Mouse (Mus musculus) hindlimb bud, embryonic 11.5 days (tissue): ENCODE data around the gene Map2k5.

Experiments used
- DNase-seq: peaks from one replicate; pipeline ENCODE4 v3.0.0-alpha.2; 2012; ENCODE audit warnings: low read depth, low spot score; ENCODE audit errors: extremely low spot score

Map2k5 gene

DNA sequence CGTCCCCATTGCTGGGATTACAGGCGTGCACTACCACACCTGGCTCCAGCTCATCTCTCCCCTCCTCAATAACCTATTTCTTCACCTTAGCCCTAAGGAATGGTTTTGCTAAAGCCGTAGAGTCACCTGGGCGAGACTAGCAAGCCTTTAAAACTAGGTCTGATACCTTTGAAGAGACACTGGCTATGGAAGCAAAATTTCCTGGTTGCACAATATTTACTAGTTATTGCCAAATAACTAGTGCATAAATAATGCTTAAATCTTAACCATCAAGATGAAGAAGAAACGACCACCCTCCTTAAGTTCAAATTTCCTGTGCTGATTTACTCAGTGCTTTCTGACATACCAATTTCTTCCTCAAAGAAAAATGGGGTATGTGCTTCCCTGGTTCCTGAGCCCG is 244.0 kb downstream of the Map2k5 start:
- no peak for DNase-seq

DNA sequence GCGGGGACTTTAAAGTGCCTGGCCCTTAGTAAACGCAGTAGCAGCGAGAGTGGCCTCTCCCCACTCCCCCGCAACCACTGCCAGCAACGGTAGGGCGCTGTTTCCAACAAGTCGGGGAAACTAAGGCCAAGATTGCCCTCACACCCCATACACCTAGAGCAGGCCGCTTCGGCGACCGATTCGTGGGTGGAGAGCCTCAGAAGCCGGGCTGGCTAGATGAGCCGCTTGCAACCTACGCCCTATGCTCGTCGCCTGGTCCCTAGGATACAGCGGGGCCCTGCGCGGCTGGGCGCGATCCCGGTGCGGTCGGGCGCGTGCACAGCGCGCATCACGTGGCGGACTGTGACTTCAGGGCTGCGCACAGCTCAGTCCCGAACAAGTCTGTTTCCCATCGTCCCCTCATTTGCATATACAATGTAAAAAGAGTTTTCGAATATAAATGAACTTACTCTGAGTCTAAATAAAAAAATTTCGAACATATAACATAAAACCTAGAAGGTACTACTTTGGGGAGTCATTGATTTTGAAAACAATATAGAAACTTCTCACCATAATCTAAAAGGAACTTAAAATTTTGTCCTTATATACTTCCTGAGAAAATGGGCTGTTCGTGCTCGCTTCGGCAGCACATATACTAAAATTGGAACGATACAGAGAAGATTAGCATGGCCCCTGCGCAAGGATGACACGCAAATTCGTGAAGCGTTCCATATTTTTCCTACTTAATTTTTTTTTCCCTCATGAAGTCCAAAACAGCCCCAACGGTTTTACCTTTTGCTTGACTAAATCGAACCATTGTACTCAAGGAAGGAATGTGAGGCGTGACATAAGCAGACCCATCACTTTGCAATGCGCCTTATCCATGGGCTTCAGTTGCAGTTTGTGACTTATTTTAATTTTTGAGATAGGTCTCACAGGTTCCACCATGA is 244.8 kb downstream of the Map2k5 start:
- no peak for DNase-seq

DNA sequence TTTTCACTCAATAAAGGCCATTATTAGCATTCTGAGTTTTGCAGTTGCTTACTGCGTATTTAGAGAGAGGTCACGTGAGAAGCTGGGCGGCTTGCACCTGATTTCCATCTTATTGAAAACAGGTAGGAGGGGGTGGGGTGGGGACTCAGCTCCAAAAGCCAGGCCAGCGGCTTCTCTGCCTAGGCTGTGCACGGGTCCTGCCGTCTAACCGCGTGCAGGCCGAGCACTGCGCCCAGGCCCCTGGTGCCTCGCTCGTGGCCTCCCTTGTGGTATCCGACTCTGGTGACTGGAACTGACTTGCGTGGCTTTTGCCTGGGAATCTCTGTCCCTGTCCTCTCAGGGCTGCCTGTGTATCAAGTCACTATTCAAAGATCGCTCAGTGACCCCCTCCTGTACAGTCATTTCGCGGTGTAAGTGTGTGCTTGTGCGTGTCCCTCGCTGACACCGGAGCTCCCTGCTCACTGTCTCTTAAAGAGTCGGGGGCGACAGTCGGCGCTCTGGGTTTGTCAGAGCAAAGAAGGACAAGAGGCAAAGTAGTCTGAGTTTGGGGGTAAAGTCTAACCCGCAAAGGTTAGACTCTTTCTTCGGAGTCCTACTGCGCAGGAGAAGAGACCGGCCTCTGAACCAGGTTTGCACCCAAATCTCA is 245.6 kb downstream of the Map2k5 start:
- no peak for DNase-seq

DNA sequence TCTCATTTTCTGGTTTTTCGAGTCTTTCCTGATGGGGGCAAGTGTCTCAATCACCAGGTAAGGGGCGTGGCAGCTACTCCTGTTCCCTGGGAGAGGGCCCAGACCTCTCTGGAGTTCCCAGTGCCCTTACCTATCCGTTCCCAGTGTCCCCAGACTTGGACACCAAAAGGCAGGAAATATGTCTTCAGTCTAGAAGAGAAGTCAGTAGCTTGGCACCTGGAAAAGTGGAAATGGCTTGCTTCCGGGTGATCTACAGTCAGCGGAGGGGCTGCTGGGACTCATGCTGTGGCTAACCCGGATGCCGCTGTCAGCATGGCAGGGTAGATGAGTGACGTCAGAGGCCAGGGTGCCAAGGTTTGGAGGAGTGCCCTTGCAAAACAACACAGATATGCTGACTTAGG is 248.1 kb downstream of the Map2k5 start:
- no peak for DNase-seq

DNA sequence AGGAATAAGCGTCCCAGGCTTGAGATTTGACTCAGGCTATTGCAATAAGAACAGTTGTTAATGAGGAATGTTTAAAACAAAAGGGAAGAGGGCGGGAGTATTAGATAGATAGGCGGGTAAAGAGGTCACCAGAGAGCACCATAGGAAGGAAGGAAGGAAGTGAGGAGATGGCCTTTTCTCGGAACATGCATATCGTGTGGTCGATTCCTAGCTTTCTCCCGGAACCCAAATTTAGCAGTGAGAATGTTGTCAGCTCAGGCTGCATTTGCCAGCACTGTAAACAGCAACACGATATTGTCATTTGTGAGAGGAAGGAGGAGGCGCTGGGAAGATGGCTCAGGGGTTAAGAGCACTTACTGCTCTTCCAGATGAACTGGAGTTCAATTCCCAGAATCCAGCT is 253.2 kb downstream of the Map2k5 start:
- no peak for DNase-seq

DNA sequence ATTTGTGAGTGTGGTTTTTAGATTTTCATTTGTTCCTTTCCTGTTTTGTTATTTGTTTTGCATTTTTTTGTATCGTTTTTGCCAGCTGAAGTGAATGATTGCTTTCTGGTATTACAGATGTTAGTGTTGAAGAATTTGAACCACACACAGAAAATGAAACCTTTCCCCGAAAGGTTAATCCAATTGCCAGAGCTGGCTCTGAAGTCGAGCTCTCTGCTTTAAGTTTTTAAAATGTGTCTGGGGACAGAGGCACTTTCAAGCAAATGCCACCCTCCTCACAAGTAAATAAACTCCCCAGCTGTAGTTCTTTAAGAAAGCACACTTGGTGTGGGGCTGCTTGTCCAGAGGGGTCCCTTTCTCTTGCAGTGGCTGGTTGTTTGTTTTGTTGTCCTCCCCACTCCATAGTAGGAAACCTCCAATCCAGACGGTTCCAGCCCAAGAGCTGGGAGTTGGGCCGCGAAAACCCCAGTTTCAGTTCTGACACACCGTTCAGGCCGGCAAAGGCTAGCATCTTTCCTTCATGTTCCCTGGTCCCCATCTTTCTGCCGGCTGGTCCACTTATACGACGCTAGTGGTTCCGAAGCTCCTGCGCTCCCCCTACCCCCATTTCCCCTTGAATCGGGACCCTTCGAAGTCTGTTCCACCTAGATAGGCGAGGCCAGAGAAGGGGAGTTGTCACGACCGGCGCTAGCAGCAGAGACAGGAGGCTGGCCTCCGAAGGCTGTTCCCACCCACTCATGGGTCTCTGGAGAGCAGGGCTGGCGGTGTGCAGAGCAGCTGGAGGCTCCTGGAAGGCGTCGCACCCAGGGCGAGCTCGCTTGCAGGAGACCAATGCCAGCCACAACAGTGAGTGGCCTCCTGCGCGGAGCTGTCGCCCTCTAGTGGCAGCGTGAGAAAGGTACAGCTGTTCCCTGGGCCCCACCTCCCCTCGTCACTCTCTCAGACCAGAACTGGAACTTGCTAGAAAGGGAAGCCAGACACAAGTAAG is 254.0 kb downstream of the Map2k5 start:
- DNase-seq: no peak

DNA sequence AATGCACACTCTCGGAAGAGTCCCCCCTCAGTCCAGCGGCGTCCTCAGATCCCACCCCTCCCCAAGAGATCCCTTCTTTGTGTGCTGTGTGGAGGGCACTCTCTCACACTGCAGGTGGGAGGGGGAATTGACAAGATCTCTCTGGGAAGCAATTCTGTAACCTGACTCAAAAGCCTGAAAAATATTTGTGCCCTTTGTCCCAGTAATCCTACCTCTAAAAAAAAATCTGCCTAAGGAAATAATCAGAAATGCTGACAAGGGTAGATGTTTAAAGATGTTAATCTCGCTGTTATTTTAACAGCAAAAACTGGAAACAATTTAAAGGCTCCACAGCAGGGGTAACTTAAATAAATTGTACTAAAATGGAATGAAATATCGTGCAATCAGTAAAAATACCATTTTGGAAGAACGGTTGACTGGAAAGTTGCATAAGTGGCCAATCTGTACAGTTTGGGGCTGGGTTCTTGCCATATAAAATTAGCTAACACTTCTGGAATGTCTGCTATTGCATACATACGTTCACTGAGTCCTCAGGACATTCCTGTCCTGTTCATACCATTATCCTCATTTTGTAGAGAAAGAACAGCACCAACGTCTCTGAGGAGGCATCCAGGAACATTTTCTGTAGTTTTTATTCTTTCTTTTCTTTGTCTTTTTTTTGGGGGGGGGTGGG is 255.4 kb downstream of the Map2k5 start:
- no peak for DNase-seq

DNA sequence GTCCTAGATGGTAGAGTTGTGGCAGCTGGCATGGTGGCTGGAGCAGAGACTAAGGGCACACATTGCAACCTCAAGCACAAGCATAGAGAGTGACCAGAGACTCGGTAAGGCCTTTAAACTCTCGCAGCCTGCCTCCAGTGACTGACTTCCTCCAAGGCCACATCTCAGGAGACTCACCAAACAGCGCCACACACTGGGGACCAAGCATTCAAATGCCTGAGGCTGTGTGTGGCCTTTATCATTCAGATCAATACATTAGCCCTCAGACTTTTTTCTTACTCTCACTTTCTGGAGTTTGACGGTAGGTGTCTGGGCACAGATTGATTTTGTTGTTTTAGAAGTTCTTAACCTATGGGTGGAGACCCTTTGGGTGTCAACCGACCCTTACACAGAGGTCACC is 259.3 kb downstream of the Map2k5 start:
- DNase-seq: no peak
